Mouse (Mus musculus) cerebellum, postnatal 14 days (tissue): ENCODE data around the gene Mcm2.

Experiments
- DNase-seq, 2 experiments: peaks; one replicate each; pipeline ENCODE4 v3.0.0; 2021; ENCODE audit warnings: mixed read lengths in 2 of 2

Mcm2 gene

DNA sequence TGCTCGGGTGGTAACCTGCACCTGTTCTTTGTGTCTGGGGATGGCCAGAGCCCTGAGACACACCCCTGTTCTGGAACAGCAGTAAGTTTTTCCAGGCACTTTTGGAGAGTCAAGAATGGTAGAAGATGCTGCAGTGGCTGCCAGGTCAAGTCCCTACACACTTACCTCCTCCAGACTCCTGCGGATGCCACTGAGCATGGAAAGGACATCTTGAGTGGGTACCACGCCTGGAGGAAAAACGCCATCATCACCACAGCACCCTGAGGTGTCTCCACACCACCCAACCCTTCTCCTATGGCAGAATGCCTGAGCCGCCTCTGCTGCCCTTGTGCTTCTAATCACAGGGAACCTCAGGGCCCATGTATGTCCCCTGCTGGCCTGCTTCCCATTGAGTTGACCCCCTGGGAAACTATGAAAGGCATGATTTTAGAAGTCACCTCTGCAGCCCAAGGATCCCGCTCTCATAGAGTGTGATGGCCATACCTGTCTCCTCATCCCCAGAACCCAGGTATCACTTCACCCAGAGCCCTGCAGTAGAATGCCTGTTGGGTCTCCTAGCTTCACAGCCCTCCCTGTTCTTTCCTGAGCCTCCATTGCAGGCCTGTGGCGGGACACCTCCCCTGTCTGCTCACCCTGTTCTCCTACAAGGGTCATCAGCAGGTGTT lies 53.5 kb downstream of the Mcm2 start:
- DNase-seq = peak in 1 of 2 experiments; percentile 31

DNA sequence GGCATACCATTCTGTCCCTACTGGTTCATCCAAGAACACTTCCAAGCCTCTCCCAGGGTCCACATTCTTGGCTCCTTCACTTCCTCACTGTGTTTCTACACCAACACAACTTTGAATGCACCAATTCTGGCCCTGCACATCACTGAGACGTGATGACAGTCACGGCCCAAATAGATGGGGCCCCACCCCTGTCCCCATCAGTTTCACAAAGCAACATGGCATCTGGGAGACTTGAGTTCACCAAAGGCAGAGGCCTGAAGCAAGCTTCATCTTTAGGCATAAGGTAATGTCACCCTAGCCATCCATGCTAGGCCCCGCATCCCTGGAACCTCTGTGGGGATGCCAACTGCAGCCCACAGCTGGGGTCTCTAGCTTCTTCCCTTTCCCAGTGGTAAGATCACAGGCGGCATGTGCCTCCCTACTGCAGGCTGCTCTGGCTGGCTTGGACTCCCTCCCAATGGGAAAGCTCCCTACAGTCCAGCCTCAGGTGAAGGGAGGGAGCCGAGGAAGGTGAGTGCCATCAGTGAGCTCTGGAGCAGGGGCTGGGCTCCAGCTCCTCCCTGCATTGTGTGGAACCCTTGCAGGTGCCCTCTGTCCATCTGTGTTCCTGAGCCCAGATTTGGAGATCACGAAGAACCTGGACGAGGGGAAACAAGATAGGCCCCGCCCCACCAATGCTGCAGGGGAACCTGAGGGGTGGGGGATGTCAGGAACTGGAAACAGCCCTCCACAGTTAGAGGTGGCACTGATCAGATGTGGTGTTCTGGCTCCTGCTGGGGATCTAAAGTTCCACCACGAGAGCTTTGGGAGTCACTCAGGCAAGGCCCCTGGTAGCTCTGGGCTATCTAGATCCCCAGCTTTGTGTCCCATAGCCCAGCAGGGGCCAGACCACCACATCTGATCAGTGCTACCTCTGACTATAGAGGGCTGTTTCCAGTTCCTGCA lies 54.5 kb downstream of the Mcm2 start:
- peak in 1 of 2 experiments; percentile 23 for DNase-seq

DNA sequence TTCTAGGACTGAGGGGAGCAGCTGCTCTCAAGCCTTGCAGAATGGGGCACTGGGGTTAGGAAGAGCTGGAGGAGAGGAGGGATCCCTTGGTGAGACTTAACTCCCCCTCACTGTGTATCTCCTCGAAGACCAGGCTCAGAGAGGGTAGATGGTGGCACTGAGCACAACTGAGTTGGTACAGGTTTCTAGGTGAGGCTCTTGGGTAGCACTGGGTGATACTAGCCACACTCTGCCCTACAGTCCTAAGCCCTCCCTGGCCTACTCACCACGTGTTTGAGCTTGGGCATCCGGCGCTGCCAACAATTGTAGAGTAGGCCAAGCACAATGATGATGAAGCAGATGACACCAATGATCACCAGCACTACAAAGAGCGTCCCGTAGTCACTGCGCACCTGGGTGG lies 55.3 kb downstream of the Mcm2 start:
- no peak for DNase-seq

DNA sequence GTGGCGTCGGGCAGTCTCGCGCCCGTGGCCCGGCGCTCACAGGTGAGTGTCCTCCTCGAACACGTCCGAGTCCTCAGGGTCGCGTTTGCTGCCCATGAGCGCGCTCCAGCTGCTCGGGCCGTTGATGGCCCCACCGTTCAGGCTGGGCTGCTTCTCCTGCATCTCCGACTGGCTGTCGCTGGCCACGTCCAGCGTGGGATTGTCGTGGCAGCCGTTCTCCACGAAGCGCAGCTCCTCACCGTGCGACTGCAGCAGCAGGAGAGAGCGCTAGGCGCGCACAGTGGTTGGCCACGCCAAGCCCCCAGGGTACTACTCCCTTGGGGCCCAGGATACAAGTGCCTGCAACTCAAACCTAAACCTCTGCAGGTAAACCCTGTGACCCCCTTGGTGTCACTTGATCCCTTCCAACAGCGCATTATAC lies 55.8 kb downstream of the Mcm2 start:
- peak in 1 of 2 experiments; percentile 73 for DNase-seq

DNA sequence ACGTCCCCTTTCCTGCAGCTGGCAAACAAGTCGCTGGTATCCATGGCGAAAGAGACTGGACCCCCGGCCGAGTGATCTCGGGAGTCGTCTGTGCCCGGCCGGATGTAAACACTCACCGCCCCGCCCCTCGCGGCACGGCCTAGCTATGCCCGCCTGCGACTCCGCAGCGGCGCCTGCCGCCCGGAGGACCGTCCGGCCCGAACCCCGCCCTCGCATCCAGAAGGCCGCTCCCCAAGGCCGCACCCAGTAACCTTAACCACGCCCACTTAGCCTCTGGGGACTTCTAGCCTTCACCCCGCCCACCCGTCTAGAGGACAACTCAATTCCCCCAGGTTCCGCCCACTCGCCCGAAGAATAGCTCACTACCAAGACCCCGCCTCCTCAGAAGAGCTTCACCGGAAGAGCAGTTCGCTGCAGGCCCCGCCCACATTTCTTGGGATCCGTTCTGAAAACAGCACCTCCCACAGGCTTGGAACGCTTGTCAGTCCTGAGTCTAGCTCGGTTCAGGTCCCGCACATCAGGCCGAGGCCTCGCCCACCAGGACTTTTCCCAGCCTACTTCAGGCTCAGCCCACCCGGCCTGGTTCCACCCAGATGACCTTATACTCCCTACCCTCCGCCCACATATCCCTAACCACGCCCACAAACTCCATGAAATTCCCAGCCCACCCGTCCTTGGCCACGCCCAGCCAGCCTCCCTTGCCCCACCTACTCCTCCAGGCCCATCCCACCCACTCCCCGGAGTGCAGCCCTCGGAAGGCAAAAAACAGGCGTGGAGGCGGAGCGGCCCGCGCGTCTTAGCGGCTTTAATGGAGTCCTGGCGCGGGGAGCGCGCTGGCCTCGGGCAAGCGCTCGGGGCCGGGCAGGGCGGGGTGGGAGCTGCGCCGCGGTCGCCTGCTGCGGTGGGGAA lies 56.5 kb downstream of the Mcm2 start, which contains the start of gene Abtb1:
Abtb1 (minus strand) TSS at position 204 of the 909 bp plus-strand sequence.
- peak; percentile 98 to 99 for DNase-seq

DNA sequence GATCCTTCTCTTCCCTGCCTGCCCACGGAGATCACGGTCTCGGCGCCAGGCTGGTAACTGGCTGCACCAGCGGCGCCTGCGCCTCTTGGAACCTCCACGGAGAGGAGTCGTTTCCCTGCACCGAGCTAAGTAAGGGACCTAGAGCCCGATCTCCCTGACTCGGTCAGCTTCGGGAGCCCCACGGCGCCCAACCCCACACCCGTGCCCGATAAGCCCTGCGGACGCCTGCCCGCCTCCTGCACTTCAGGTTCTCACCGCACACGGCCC lies 57.1 kb downstream of the Mcm2 start:
- DNase-seq = no peak

DNA sequence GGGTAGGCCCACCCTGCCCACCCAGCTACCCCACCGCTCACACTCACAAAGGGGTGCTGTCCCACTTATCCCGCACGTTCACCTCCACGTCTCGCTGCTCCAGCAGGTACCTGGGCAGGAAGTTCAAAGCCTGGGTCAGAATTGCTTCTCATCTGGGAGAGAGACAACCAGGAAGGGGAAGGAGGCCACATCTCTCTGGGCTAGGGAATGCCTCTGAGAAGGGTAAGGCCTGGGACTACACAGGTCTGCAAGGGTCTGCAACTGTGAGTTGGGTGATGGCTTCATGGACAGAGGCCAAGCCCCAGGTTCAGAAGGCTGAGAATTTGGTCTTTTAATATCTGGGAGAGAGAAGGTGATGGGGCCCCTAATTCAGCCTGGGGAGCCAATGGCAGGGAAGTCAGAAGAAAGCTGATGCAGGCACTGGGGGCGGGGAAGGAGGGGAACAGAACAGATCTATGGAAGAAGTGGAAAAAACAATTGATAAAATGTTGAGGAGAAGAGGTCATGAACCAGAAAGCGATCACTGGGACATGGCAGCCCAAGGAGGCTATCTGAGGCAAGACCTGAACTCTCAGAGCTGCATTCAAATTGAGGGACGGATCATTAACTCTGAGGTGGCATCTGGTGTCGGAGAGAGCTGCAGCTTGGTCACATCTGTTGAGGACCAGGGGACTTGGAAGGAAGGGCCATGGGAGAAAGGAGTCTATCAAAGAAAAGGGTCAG lies 57.6 kb downstream of the Mcm2 start:
- peak in 1 of 2 experiments; percentile 45 for DNase-seq

DNA sequence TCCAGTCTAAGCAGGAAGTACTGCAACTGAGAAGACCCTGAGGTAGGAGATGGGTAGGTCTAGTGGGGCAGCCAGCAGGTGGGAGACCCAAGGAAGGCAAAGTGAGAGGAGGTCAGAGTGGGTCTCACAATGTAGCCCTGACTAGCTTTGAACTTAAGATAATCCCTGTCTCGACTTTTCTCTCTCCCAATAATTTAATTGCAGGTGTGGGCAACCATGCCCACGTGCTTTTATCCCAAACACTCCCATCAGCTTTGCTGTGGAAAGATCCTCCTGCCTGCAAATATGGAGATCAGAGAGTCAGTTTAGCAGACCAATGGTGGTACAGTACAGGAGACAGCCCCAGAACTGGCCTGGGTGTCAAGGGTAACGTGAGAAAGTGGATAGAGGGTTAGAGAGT lies 58.4 kb downstream of the Mcm2 start:
- no peak for DNase-seq

DNA sequence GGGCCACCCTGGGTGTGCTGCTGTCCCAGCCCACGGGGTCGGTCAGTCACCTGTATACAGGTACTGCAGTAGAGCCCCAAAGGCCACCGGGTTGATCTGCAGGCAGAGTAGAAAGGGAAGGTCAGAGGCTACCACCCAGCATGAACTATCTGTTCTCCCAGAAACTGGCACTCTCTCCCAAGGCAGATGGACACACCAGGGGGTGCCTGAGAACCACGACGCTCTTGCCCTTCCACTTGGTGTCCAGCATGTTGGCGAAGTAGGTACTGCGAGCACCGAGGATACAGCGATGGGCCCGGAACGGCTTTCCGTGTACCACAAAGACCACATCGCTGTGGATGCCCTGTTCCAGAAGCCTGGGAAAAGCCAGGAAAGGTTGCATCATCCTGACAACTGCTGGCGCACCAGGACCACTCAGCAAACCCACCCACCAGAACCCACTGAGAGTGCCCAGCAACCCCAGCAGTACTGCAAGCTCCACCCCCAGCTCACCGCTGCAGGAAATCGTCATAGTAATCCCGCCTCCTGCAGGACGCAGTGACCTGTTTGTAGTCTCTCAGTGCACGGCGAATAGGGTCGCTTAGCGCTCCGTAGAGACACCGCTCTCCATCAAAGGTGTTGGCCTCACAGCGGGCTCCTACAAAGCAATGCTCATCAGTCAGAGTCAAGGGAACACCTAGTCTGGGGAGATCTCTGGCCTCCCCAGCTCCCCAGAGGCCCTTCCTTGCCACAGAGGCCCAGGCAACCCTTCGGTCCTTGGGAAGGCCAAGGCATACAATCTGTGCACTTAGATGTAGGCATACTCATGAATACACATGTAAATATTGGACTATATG lies 59.2 kb downstream of the Mcm2 start:
- peak in 1 of 2 experiments; percentile 65 for DNase-seq

DNA sequence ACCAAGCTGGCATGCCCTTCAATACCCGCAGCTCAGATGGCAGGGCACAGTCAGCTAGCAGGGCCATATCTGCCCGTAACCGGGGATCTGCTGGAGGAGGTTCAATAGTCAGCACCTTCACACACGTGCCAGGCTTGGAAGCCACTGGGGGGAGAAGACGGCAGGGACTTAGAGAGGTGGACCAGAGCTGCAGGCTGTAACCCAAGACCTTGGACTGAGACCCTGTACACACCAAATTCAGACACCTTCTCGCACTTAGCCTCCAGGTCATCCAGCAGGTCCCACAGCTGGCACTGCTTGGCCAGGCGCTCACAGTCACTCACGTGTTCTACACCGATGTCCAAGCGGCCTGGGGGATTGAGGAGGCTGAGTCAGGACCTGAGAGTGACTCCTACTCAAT lies 60.0 kb downstream of the Mcm2 start:
- DNase-seq = no peak

DNA sequence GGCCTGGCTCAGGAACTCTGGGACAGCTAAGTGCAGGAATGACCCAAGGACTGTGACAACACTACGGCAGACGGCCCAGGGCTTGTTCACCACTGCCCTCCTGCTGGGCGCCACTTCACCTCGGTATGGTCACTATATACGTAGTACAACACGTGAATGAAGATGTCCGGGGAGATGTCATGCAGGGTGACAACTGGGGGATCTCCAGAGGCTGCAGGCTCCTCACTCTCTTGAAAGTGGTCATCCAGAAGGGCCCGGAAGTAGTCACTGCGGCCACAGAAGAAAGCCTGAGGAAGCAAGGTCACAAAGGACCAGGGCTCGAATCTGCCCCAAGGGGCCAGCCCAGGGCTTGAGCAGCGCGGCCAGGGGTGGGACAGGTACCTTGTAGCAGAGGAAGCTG lies 60.6 kb downstream of the Mcm2 start:
- DNase-seq = no peak

DNA sequence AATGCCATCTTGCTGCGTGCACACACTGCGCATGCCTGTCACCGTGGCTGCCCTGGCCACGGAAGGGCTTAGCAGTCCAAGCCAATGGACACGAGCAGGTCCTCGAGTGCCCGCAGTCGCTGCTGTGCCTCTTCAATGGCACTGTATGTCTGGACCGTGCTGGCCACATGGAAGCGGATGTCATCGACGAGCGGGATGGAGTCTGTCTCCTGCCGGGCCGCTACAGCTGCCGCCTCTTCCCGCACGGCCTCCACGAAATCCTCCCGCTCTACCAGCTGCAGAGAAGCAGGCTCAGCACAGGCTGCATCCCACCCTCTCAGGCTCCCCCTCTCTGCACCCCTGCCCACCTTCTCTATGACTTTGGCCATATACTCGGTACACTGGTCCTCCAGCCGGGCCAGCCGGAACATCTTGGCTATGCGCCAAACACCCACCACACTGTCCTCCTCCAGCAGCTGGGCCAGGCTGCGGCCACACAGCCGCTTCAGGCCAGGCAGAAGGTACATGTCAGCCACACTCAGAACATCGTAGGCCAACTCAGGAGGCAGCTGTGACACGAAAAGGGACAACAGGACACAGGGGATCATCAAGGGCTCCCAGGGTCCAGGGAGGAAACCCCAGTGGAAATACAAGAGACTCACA lies 62.3 kb downstream of the Mcm2 start:
- DNase-seq = peak; percentile 53 to 60

DNA sequence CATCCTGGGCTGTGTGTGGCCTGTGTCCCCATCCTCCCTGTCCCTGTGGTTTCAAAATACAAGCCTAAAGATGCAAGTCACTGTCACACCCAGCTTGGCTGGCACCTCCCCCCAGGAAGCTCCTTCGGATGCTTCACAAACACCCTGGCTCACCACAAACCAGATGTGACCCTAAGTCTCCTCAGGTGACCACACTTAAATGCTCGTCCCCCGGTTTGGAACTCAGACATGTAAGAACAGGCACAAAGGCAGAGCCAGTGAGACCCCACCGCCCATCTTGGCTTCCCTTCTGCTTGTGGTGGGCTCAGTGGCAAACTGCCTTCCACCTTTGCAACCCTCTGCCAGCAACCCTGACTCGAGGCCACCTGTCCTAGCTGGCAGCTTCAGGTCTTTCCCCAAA lies 63.5 kb downstream of the Mcm2 start:
- DNase-seq = peak; percentile 64 to 75
